Mouse (Mus musculus) intestine, embryonic 14.5 days (tissue): ENCODE measurements around the gene Pygo1. TPM values are rescaled to one million over a fixed set of nuclear protein-coding genes. Genes with fewer than 3 reads are reported as not detected.

Experiments used
- ATAC-seq: fragments of 200-750 bp; cut with Nextera tagmentation; replicated peaks from 2 replicates; pipeline ENCODE4 v1.8.0; 2017; ENCODE audit warnings: low read depth, moderate number of reproducible peaks, moderate TSS enrichment, moderate library complexity; ENCODE audit not compliant: low FRiP score, low TSS enrichment
- DNase-seq: peaks from one replicate; pipeline ENCODE4 v3.0.0-alpha.2; 2018; ENCODE audit warnings: low spot score
- H3K27ac ChIP-seq: fragments of 300-500 bp; sonication (generic); 2 replicates; pipeline ENCODE4 v1.5.1; 2014; ENCODE audit warnings: low read depth, mild to moderate bottlenecking, control low read depth
- H3K27me3 ChIP-seq: fragments of 300-500 bp; sonication (generic); replicated peaks from 2 replicates; pipeline ENCODE4 v1.6.1; 2014; ENCODE audit warnings: low read length, control low read depth; ENCODE audit not compliant: control insufficient read depth, insufficient read depth
- H3K36me3 ChIP-seq: fragments of 300-500 bp; sonication (generic); 2 replicates; pipeline ENCODE4 v1.6.1; 2014; ENCODE audit warnings: low read length, control low read depth; ENCODE audit not compliant: control insufficient read depth, insufficient read depth
- H3K4me1 ChIP-seq: fragments of 300-500 bp; sonication (generic); replicated peaks from 2 replicates; pipeline ENCODE4 v1.6.1; 2014; ENCODE audit warnings: low read length, control low read depth, mixed read lengths; ENCODE audit not compliant: control insufficient read depth, insufficient read depth
- H3K4me2 ChIP-seq: fragments of 300-500 bp; sonication (generic); 2 replicates; pipeline ENCODE4 v1.6.1; 2014; ENCODE audit warnings: low read length
- H3K4me3 ChIP-seq: fragments of 300-500 bp; sonication (generic); 2 replicates; pipeline ENCODE4 v1.5.1; 2014; ENCODE audit warnings: low read depth, low read length, control low read depth, mixed read lengths
- H3K9ac ChIP-seq: fragments of 300-500 bp; sonication (generic); 2 replicates; pipeline ENCODE4 v1.6.1; 2014; ENCODE audit warnings: mild to moderate bottlenecking, low read length
- H3K9me3 ChIP-seq: fragments of 300-500 bp; sonication (generic); 2 replicates; pipeline ENCODE4 v1.6.1; 2016; ENCODE audit warnings: low read length, control low read depth; ENCODE audit not compliant: control insufficient read depth
- WGBS: fragments of 180-500 bp; shearing (Covaris S2); extraction: QIAGEN DNeasy Blood & Tissue Kit; methylation state at CpG from one replicate; pipeline ENCODE4 v1.1.7; 2014; 5-methylcytosine and 5-hydroxymethylcytosine counted together
- polyA plus RNA-seq: library from polyadenylated mRNA; unstranded; fragments of >200 nt; fragmentation: Nextera tagmentation; extraction: Ambion mirVana; gene quantifications from 2 replicates; pipeline ENCODE4 v1.2.1, GENCODE M21; 2014

Gene Pygo1
- 4.6 and 5.1 TPM in 2 replicates for polyA plus RNA-seq

GRCm38 (mm10) chr9:72925021-72925934, at the start of gene Pygo1:
Pygo1 (plus strand) TSS chr9:72925645.
- H3K4me1 ChIP-seq, result peaks cover 8% of the 10 kb centered on the region
- ATAC-seq (peak; percentile 86), DNase-seq (peak; percentile 75)
- peak within 1 kb of the TSS; percentile 64 for H3K4me3 ChIP-seq
- H3K9ac ChIP-seq, result peak within 1 kb of the TSS; percentile 93
- WGBS, result under 1% methylated on average over 78 of the region's 108 CpGs
- no peaks in the 10 kb centered on the region for H3K9me3 ChIP-seq
- H3K27me3 ChIP-seq, result no peaks in the 10 kb centered on the region
- H3K27ac ChIP-seq, result peak within 1 kb of the TSS; percentile 87
- H3K36me3 ChIP-seq, result 0 out of 2 replicates have a peak, but pooled peaks cover 3% of the 10 kb centered on the region
- peak within 1 kb of the TSS; percentile 84 for H3K4me2 ChIP-seq

- Histone ChIP-seq H3K4me3 (no peak overlapping the region), H3K9me3 (no peaks in the 10 kb centered on the region), H3K27ac (no peak overlapping the region), H3K4me2 (no peak overlapping the region), H3K27me3 (no peaks in the 10 kb centered on the region), H3K9ac (no peak overlapping the region), H3K36me3 (no peaks in the 10 kb centered on the region), H3K4me1 (peaks cover 49% of the 10 kb centered on the region)
- no peak for DNase-seq
- WGBS, result 81% methylated on average over 2 of the region's 2 CpGs
- no peak for ATAC-seq
Measured at GRCm38 (mm10) chr9:72875878-72876277, 49.6 kb upstream of the Pygo1 start.

- no peaks in the 10 kb centered on the region for H3K27me3 ChIP-seq
- peak overlapping the region; percentile 27 for H3K4me2 ChIP-seq
- H3K27ac ChIP-seq, result peak overlapping the region; percentile 3; the same call in 1 of the 2 replicates
- H3K9ac ChIP-seq, result no peak overlapping the region
- WGBS, result 18% methylated on average over 11 of the region's 11 CpGs
- no peaks in the 10 kb centered on the region for H3K36me3 ChIP-seq
- peaks cover 41% of the 10 kb centered on the region for H3K4me1 ChIP-seq
- 0 out of 2 replicates have a peak, but pooled peaks have one; percentile 21 for ATAC-seq
- no peaks in the 10 kb centered on the region for H3K9me3 ChIP-seq
- H3K4me3 ChIP-seq, result no peak overlapping the region
- no peak for DNase-seq
Measured at GRCm38 (mm10) chr9:72877905-72878304, 47.5 kb upstream of the Pygo1 start.

- Histone ChIP-seq H3K36me3 (no peaks in the 10 kb centered on the region), H3K27me3 (no peaks in the 10 kb centered on the region), H3K9me3 (no peaks in the 10 kb centered on the region), H3K9ac (no peak overlapping the region), H3K4me3 (no peak overlapping the region), H3K4me1 (peaks cover 44% of the 10 kb centered on the region), H3K27ac (peak overlapping the region; percentile 3; the same call in 1 of the 2 replicates), H3K4me2 (no peak overlapping the region)
- DNase-seq, result no peak
- ATAC-seq, result no peak
- WGBS, result 29% methylated on average over 6 of the region's 6 CpGs
Measured at GRCm38 (mm10) chr9:72878656-72879055, 46.8 kb upstream of the Pygo1 start.

- H3K9ac ChIP-seq, result no peak overlapping the region
- no peak overlapping the region for H3K4me3 ChIP-seq
- no peak overlapping the region for H3K27ac ChIP-seq
- no peak overlapping the region for H3K4me2 ChIP-seq
- 73% methylated on average over 3 of the region's 3 CpGs for WGBS
- H3K9me3 ChIP-seq, result no peaks in the 10 kb centered on the region
- H3K36me3 ChIP-seq, result no peaks in the 10 kb centered on the region
- ATAC-seq, result no peak
- H3K4me1 ChIP-seq, result peaks cover 44% of the 10 kb centered on the region
- DNase-seq, result no peak
- no peaks in the 10 kb centered on the region for H3K27me3 ChIP-seq
Measured at GRCm38 (mm10) chr9:72879601-72880000, 45.8 kb upstream of the Pygo1 start.

- Histone ChIP-seq H3K9ac (no peak overlapping the region), H3K9me3 (no peaks in the 10 kb centered on the region), H3K27ac (peak overlapping the region; percentile 48; the same call in 1 of the 2 replicates), H3K4me2 (no peak overlapping the region), H3K27me3 (no peaks in the 10 kb centered on the region), H3K36me3 (no peaks in the 10 kb centered on the region), H3K4me1 (peaks cover 41% of the 10 kb centered on the region), H3K4me3 (no peak overlapping the region)
- WGBS, result 24% methylated on average over 16 of the region's 16 CpGs
- DNase-seq (no peak), ATAC-seq (no peak)
Measured at GRCm38 (mm10) chr9:72880225-72880960, 45.1 kb upstream of the Pygo1 start.

- no peak overlapping the region for H3K9ac ChIP-seq
- H3K27ac ChIP-seq, result 0 out of 2 replicates have a peak overlapping the region, but pooled peaks have one; percentile 48
- WGBS, result 27% methylated on average over 15 of the region's 15 CpGs
- H3K27me3 ChIP-seq, result no peaks in the 10 kb centered on the region
- no peaks in the 10 kb centered on the region for H3K36me3 ChIP-seq
- H3K9me3 ChIP-seq, result no peaks in the 10 kb centered on the region
- H3K4me2 ChIP-seq, result no peak overlapping the region
- no peak for ATAC-seq
- H3K4me1 ChIP-seq, result peaks cover 41% of the 10 kb centered on the region
- DNase-seq, result no peak
- no peak overlapping the region for H3K4me3 ChIP-seq
Measured at GRCm38 (mm10) chr9:72881026-72881768, 44.2 kb upstream of the Pygo1 start.

- Histone ChIP-seq H3K27me3 (no peaks in the 10 kb centered on the region), H3K4me1 (peaks cover 29% of the 10 kb centered on the region), H3K9me3 (no peaks in the 10 kb centered on the region), H3K4me3 (no peak overlapping the region), H3K4me2 (no peak overlapping the region), H3K27ac (no peak overlapping the region), H3K36me3 (no peaks in the 10 kb centered on the region), H3K9ac (no peak overlapping the region)
- ATAC-seq, result peak; percentile 67
- 7% methylated on average over 3 of the region's 3 CpGs for WGBS
- peak; percentile 70 for DNase-seq
Measured at GRCm38 (mm10) chr9:72883940-72884339, 41.5 kb upstream of the Pygo1 start.
